Mouse (Mus musculus) heart, embryonic 10.5 days (tissue): Measurements from ENCODE around the gene Nat8f2. TPM values are rescaled to one million over a fixed set of nuclear protein-coding genes. Genes with fewer than 3 reads are reported as not detected.
"Not testable (repeated sequence)": the region's sequence is repeated elsewhere in the genome, so short reads cannot be mapped to it uniquely, and the experiment has no call there.

Experiments used
- DNase-seq: peaks from one replicate; pipeline ENCODE4 v3.0.0-alpha.2; 2017; ENCODE audit warnings: low spot score
- H3K27ac ChIP-seq: fragments of 300-500 bp; sonication (generic); 2 replicates; pipeline ENCODE4 v1.5.1; 2016; ENCODE audit warnings: mild to moderate bottlenecking
- H3K27me3 ChIP-seq: fragments of 300-500 bp; sonication (generic); 2 replicates; pipeline ENCODE4 v1.6.1; 2016; ENCODE audit warnings: mild to moderate bottlenecking; ENCODE audit not compliant: poor library complexity, insufficient read depth, severe bottlenecking
- H3K36me3 ChIP-seq: fragments of 300-500 bp; sonication (generic); 2 replicates; pipeline ENCODE4 v1.6.1; 2016; ENCODE audit warnings: mild to moderate bottlenecking, moderate library complexity
- H3K4me1 ChIP-seq: fragments of 300-500 bp; sonication (generic); 2 replicates; pipeline ENCODE4 v1.6.1; 2016; ENCODE audit warnings: mild to moderate bottlenecking
- H3K4me3 ChIP-seq: fragments of 300-500 bp; sonication (generic); 2 replicates; pipeline ENCODE4 v1.5.1; 2016; ENCODE audit warnings: mild to moderate bottlenecking, moderate library complexity
- H3K9me3 ChIP-seq: fragments of 300-500 bp; sonication (generic); 2 replicates; pipeline ENCODE4 v1.6.1; 2016; ENCODE audit warnings: mild to moderate bottlenecking, moderate library complexity
- WGBS: fragments of 180-500 bp; shearing (Covaris S2); methylation state at CpG from one replicate; pipeline ENCODE4 v1.1.7; 2016; 5-methylcytosine and 5-hydroxymethylcytosine counted together
- polyA plus RNA-seq: library from polyadenylated mRNA; unstranded; fragments of >200 nt; fragmentation: Nextera tagmentation; extraction: Ambion mirVana; gene quantifications from 2 replicates; pipeline ENCODE4 v1.2.1, GENCODE M21; 2016

Nat8f2 gene
- not detected in 2 replicates for polyA plus RNA-seq

DNA sequence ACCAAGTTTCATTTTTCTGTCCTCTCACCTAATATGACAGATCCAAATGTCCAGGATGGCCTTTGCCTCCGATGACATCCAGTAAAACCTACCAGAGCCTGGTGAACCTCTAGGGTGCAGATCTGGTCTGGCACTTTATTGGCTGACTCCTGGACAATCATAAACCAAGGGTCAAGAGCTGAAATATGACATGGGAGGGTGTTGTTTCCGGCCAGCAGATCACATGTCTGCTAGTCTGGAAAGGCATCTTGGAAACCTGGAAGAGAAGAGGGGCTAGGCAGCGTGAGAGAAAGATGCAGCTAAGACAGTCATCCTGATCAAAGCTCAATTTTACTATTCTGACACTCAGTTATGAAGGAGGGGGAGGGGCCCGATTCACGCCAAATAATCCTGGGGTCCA lies at the start of gene Nat8f2:
TSS of gene Nat8f2 (minus strand) at position 153 of the 400 bp plus-strand sequence.
- H3K4me3 ChIP-seq, H3K9me3 ChIP-seq, H3K27ac ChIP-seq, H3K36me3 ChIP-seq, H3K4me1 ChIP-seq, DNase-seq, H3K27me3 ChIP-seq: not testable (repeated sequence)
- 88% methylated on average over 5 of the region's 5 CpGs for WGBS

DNA sequence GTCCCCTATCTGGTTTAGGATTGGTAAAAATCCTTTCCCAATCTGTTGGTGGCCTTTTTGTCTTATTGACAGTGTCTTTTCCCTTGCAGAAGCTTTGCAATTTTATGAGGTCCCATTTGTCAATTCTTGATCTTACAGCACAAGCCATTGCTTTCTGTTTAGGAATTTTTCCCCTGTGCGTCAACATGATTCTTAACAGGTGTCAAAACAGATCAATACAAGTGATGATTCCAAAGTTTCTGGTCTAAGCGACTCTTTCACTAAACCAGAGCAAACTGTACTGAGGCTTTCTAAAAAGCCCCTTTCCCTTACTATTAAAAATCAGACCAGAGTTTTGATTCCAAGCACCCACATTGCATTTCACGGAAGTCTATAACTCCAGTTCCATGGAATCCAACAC lies 49.4 kb upstream of the Nat8f2 start:
- Histone ChIP-seq H3K36me3 (peaks cover 22% of the 10 kb centered on the region), H3K4me1 (peaks cover 12% of the 10 kb centered on the region)
- 91% methylated on average over 3 of the region's 3 CpGs for WGBS
- not testable (repeated sequence) for H3K4me3 ChIP-seq, H3K27me3 ChIP-seq, H3K9me3 ChIP-seq, DNase-seq, H3K27ac ChIP-seq

DNA sequence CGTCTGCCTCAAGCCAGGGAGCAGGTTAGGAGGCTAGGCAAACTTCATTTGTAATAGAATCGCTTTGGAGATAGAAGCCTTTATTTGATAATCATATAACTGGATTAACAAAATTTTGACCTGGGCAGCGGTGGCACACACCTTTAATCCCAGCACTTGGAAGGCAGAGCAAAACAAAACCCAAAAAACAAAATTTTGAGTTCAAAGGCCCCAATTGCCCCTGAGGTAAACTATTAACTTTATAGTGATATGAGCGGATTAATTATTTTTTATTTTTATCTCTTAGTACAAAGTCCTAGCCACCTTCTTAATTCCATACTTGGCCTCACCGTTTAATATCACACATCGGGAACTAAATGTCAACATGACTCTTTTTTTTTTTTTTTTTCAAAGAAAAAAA lies 47.6 kb upstream of the Nat8f2 start:
- H3K9me3 ChIP-seq, result no peaks in the 10 kb centered on the region
- H3K27ac ChIP-seq, result peak overlapping the region; percentile 90
- 81% methylated on average over 6 of the region's 6 CpGs for WGBS
- H3K4me3 ChIP-seq, result peak overlapping the region; percentile 74
- no peaks in the 10 kb centered on the region for H3K27me3 ChIP-seq
- peaks cover 12% of the 10 kb centered on the region for H3K4me1 ChIP-seq
- peaks cover 8% of the 10 kb centered on the region; the same call in 1 of the 2 replicates for H3K36me3 ChIP-seq
- no peak for DNase-seq

DNA sequence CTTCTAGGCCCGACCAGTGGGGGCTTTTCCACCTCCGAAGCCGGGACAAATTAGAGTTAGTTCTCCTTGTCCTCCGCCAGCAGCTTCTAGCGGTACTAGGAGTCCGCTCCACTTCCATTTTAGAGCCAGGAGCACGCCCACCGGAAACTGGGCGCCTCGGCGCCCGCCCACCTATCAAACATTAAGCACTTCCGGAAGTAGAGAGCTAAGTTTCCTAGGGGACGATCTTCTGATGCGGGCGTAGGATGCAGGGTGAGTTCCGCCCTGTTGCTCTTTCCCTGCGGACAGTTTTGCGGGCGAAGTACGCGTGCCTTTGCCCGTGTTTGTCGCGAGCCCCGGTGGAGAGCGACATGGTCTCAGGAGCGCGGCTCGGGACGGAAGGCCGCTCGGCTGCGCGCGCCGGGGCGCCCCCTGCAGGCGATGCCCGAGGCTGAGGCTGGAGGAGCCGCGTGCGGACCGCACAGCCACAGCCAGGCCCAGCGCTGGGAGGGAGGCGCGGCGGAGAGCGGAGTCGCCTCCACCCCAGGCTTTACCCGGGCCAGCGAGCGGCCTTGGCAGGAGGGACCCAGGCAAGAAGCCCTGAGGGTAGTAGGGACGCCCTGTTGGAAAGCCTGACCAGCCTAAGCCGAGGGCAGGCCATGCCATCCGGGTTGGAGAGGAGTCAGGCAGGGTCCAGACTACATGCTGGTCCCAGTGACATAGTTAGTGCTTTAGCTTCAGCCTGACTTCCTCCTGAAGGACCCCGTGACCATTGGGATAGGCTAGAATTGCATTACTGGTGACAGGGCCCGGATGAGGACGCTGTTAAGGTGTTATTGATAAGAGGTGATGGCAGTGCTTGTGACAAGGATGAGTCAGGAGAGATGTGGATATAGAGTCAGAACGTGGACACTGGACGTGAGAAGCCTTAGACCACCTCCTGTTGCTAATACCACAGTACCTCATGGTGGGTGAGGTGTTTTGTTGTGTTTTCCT lies 46.9 kb upstream of the Nat8f2 start, which contains the start of gene Nat8f1:
TSS of gene Nat8f1 (minus strand) at position 149 of the 975 bp plus-strand sequence.
- WGBS, result under 1% methylated on average over 61 of the region's 61 CpGs
- not testable (repeated sequence) for H3K9me3 ChIP-seq, H3K36me3 ChIP-seq, H3K27me3 ChIP-seq
- peak within 1 kb of the TSS; percentile 74 for H3K4me3 ChIP-seq
- peak; percentile 96 for DNase-seq
- peak within 1 kb of the TSS; percentile 90 for H3K27ac ChIP-seq
- peaks cover 12% of the 10 kb centered on the region for H3K4me1 ChIP-seq

DNA sequence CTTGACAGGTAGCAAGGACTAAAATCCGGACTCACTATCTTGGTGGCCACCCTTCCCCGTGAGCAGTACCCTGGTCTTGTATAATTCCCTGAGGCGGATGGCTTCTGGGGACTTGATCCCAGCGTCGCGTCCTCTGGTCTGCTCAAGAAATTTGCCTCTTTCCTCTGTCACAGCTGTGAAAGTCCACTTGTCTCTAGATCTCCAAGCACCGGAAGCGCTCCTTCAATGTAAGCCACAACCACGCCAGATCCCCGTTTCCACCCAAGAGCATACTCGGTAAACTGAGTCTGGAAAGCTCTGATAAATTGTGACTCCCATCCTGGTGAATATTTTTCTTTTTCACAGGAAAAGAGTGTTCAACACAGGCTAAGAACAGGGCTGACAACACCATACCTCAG lies 46.2 kb upstream of the Nat8f2 start:
- H3K4me3 ChIP-seq, result peak overlapping the region; percentile 74
- H3K9me3 ChIP-seq, result no peaks in the 10 kb centered on the region
- peak overlapping the region; percentile 90 for H3K27ac ChIP-seq
- DNase-seq, result no peak
- H3K27me3 ChIP-seq, result no peaks in the 10 kb centered on the region
- H3K4me1 ChIP-seq, result peaks cover 12% of the 10 kb centered on the region
- no peaks in the 10 kb centered on the region for H3K36me3 ChIP-seq
- 4% methylated on average over 11 of the region's 11 CpGs for WGBS

DNA sequence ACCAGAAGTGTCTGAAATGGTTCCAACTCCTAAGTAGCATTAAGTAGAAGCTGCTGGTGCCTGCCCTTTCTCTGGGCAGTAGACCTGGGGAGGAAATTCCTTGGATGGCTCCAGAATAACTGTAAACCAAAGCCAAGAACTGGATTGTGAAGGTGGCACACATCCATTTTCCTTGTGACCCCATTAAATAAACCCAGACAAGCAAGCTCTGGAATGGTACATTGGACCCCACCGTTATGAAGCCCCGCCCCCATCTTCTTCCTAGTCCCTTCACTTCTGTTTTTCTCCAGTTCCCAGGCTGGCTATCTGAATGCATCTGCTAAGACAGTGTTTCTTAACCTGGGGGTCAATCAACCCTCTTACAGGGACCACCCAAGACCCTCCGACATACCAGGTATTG lies 42.6 kb upstream of the Nat8f2 start, which contains the start of gene Tprkb:
TSS of gene Tprkb (plus strand) at position 279 of the 400 bp plus-strand sequence.
- no peak within 1 kb of the TSS for H3K4me3 ChIP-seq
- no peak within 1 kb of the TSS for H3K27ac ChIP-seq
- no peaks in the 10 kb centered on the region for H3K27me3 ChIP-seq
- no peaks in the 10 kb centered on the region for H3K36me3 ChIP-seq
- 81% methylated on average over 3 of the region's 3 CpGs for WGBS
- no peaks in the 10 kb centered on the region for H3K9me3 ChIP-seq
- peaks cover 11% of the 10 kb centered on the region for H3K4me1 ChIP-seq
- DNase-seq, result no peak

DNA sequence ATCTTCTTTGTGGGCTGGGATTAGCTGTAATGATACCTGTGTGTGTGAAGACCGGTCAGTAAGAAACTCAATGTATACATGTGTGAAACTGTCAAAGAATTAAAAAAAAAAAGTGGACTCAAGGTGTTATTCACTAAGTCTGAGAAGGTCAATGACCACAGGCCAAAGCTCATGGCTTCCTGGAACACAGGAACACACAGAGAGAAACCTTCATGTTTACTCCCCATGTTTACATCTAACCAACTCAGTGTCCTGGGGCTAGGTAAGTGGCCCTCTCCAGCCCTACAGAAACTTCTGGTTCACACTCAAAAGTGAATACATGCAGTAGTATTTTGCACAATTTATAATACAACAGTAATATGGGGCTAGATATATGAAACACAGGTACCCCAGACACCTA lies 40.7 kb upstream of the Nat8f2 start:
- DNase-seq, result no peak
- WGBS, result 83% methylated on average over 1 of the region's 1 CpGs
- H3K9me3 ChIP-seq, result no peaks in the 10 kb centered on the region
- no peak overlapping the region for H3K27ac ChIP-seq
- peaks cover 2% of the 10 kb centered on the region for H3K4me1 ChIP-seq
- no peaks in the 10 kb centered on the region for H3K36me3 ChIP-seq
- no peak overlapping the region for H3K4me3 ChIP-seq
- H3K27me3 ChIP-seq, result no peaks in the 10 kb centered on the region

DNA sequence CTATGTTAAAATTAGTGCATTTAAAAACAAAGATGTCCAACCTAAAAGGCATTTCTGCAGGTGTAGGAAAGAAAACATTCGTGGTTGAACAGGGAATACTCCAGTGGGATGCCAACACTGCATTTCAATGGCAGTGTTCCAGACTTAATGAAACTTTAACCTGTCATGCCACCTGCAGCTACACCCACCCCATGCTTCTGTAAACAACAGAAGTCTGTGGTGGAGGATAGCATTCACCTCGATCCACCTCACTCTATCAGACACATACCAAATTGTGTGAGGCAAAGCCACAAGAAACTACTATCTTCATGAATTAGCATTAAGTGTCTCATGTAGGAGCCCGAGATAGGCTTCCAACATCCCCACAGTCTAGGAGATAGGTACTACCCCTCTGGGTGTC lies 39.4 kb upstream of the Nat8f2 start:
- Histone ChIP-seq H3K36me3 (no peaks in the 10 kb centered on the region), H3K27ac (no peak overlapping the region), H3K4me1 (no peaks in the 10 kb centered on the region), H3K9me3 (no peaks in the 10 kb centered on the region), H3K4me3 (no peak overlapping the region), H3K27me3 (no peaks in the 10 kb centered on the region)
- no peak for DNase-seq
- 61% methylated on average over 3 of the region's 3 CpGs for WGBS

DNA sequence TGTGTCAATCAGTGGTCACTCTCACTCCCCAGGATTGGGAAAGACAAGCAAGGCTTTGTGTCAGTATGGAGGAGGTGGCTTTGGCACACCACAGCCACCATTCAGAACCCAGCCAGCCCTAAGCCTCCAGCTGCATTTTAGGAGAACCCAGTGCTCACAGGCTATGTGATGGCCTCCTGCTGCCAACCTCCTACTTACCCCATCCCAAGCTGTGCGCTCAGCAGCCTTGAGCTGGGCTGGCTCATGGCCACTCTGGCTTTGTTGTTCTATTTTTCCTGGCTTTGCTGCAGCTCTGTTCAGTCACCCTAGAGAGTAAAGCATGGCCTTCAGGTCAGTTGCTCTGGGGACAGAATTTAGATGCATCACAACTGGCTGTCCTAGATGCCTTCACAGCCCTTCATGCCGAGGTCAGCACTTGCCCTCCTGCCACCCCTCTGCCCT lies 38.0 kb upstream of the Nat8f2 start:
- H3K27ac ChIP-seq, H3K27me3 ChIP-seq, DNase-seq, H3K9me3 ChIP-seq, H3K4me1 ChIP-seq, H3K36me3 ChIP-seq, H3K4me3 ChIP-seq: not testable (repeated sequence)
- 61% methylated on average over 2 of the region's 2 CpGs for WGBS

DNA sequence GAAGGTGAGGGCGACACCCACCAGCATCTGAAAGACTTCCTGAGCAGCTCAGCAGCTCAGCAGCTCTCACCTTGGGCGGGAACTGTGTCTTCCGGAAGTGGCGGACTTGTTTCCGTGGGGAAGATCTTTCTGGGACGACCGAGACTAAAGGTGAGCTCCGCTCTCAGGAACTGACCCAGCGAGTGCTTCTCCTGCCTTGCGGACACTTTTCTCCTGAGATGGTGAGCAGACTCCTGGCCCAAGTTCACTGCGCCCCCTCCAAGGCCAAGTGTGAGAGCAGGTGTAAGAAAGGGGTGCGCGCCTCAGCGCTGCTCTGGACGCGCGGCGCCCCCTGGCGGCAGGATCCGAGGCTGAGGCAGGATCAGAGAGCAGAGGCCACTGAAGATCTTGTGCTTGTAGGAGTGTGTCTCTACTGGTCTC lies 35.7 kb upstream of the Nat8f2 start, which contains the start of gene Nat8f4:
TSS of gene Nat8f4 (minus strand) at position 243 of the 420 bp plus-strand sequence.
- H3K4me1 ChIP-seq, H3K36me3 ChIP-seq, DNase-seq, H3K9me3 ChIP-seq, H3K27me3 ChIP-seq: not testable (repeated sequence)
- 17% methylated on average over 20 of the region's 20 CpGs for WGBS
- H3K27ac ChIP-seq, result 0 out of 2 replicates have a peak within 1 kb of the TSS, but pooled peaks have one; percentile 29
- peak within 1 kb of the TSS; percentile 50 for H3K4me3 ChIP-seq

DNA sequence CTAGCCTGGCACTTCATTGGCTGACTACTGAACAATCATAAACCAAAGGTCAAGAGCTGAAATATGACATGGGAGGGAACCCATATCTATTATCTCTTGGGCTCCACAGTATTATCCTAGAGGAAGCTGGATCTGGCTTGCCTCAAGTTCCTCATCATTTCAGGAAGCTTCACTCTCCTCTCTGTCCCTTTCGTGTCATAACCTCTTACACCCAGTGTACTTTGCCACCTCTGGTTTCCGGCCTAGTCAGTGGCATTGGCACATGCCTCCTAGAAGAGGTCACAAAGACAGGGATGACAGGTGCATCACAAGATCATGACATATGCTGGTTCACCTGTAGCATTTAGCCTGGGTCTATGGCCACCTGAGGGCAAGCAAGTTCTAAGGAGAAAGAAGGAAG lies 33.3 kb upstream of the Nat8f2 start:
- H3K36me3 ChIP-seq, result no peaks in the 10 kb centered on the region
- no peak overlapping the region for H3K27ac ChIP-seq
- H3K27me3 ChIP-seq, result peaks cover 9% of the 10 kb centered on the region; the same call in 1 of the 2 replicates
- no peaks in the 10 kb centered on the region for H3K9me3 ChIP-seq
- WGBS, result 74% methylated on average over 2 of the region's 2 CpGs
- H3K4me3 ChIP-seq, result no peak overlapping the region
- H3K4me1 ChIP-seq, result no peaks in the 10 kb centered on the region
- DNase-seq, result no peak

DNA sequence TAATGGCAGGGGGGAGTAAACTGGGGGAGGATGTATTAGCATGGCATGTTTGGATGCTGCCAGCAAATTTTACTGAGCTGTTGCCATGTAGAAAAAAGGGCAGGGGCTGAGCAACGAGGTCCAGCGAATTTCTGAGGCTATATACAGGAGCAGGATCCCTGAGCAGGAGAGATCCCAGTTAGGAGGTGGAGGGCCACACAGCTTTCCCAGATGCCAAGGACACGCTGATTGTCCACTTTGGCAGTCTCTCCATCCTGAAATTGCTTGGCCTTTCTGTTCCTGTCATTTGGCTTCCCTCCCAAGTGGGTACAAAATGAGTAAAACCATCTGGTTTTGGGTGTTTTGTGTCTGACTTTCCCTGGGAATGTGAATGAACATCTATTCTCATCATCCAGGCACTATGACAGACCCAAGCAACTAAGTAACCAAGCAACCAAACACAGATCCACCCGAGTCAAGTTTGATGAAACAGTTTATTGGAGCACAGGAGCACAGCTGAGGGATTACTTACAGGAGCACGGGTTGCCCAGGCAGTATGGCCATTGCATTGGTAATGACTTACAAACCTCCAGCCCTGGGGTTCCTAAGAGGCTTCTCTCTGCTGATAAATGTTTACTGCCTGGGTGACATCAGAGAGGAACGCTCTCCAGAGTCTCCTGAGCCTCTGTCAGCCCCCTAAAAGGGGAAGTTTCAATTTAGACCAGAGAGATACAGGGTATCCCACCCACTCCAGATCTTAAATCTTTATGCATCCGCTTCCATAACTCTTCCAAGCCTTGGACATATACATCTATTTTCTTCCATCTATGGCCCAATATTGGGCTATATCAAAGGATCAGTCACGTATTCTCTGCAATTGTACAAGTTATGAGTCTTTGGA lies 29.9 kb upstream of the Nat8f2 start:
- not testable (repeated sequence) for H3K4me1 ChIP-seq

More for the DNA sequence above, 29.9 kb upstream of the Nat8f2 start:
- H3K4me3 ChIP-seq, DNase-seq, H3K36me3 ChIP-seq, H3K27ac ChIP-seq, H3K27me3 ChIP-seq, H3K9me3 ChIP-seq: not testable (repeated sequence)
- 75% methylated on average over 7 of the region's 8 CpGs for WGBS
